Mouse (Mus musculus): ENCODE data around the gene Plcb1.

The Plcb1 gene

GRCm38 (mm10) chr2:134914091-134914550 lies 128.3 kb downstream of the Plcb1 start:
- DNase-seq = peak in 1 of 2 experiments; percentile 44

- DNase-seq = no peak
These were observed 129.2 kb downstream of the Plcb1 start for GRCm38 (mm10) chr2:134915035-134915434.

GRCm38 (mm10) chr2:134920611-134921280 lies 134.9 kb downstream of the Plcb1 start:
- no peak for DNase-seq

- DNase-seq = peak; percentile 59 to 61
These were observed 136.9 kb downstream of the Plcb1 start for GRCm38 (mm10) chr2:134922636-134923375.

- no peak for DNase-seq
These were observed 138.3 kb downstream of the Plcb1 start for GRCm38 (mm10) chr2:134924143-134924655.

GRCm38 (mm10) chr2:134926266-134926665 lies 140.4 kb downstream of the Plcb1 start:
- no peak for DNase-seq

- peak; percentile 31 to 82 for DNase-seq
These were observed 141.2 kb downstream of the Plcb1 start for GRCm38 (mm10) chr2:134927072-134927471.

GRCm38 (mm10) chr2:134929452-134929851 lies 143.6 kb downstream of the Plcb1 start:
- no peak for DNase-seq

- peak in 1 of 2 experiments; percentile 66 for DNase-seq
These were observed 145.1 kb downstream of the Plcb1 start for GRCm38 (mm10) chr2:134930961-134931360.

- peak; percentile 76 to 88 for DNase-seq
These were observed 146.0 kb downstream of the Plcb1 start for GRCm38 (mm10) chr2:134931756-134932421.

- no peak for DNase-seq
These were observed 149.6 kb downstream of the Plcb1 start for GRCm38 (mm10) chr2:134935469-134935868.

GRCm38 (mm10) chr2:134935970-134936649 lies 150.2 kb downstream of the Plcb1 start:
- no peak for DNase-seq

GRCm38 (mm10) chr2:134937666-134938065 lies 151.8 kb downstream of the Plcb1 start:
- DNase-seq = no peak

GRCm38 (mm10) chr2:134942039-134942438 lies 156.2 kb downstream of the Plcb1 start:
- DNase-seq = no peak

- DNase-seq = no peak
These were observed 157.1 kb downstream of the Plcb1 start for GRCm38 (mm10) chr2:134942919-134943318.

- DNase-seq = no peak
These were observed 160.5 kb downstream of the Plcb1 start for GRCm38 (mm10) chr2:134946331-134946730.

GRCm38 (mm10) chr2:134946911-134947310 lies 161.0 kb downstream of the Plcb1 start:
- DNase-seq = peak; percentile 86

- DNase-seq = no peak
These were observed 166.2 kb downstream of the Plcb1 start for GRCm38 (mm10) chr2:134952088-134952487.

GRCm38 (mm10) chr2:134956436-134956835 lies 170.6 kb downstream of the Plcb1 start:
- DNase-seq = no peak

- no peak for DNase-seq
These were observed 180.3 kb downstream of the Plcb1 start for GRCm38 (mm10) chr2:134966131-134966530.

- no peak for DNase-seq
These were observed 182.5 kb downstream of the Plcb1 start for GRCm38 (mm10) chr2:134968380-134968779.

- DNase-seq = no peak
These were observed 186.5 kb downstream of the Plcb1 start for GRCm38 (mm10) chr2:134972376-134972775.

GRCm38 (mm10) chr2:134974711-134975110 lies 188.8 kb downstream of the Plcb1 start:
- no peak for DNase-seq
